Mouse (Mus musculus) lung, postnatal 4 days (tissue): ENCODE data around the gene Zranb2.

Source experiments
- DNase-seq, 2 experiments: peaks; one replicate each; pipeline ENCODE4 v3.0.0; 2021

Zranb2 gene

GRCm38 (mm10) chr3:157579376-157579775 lies 45.4 kb downstream of the Zranb2 start:
- DNase-seq, result peak in 1 of 2 experiments; percentile 13

DNA sequence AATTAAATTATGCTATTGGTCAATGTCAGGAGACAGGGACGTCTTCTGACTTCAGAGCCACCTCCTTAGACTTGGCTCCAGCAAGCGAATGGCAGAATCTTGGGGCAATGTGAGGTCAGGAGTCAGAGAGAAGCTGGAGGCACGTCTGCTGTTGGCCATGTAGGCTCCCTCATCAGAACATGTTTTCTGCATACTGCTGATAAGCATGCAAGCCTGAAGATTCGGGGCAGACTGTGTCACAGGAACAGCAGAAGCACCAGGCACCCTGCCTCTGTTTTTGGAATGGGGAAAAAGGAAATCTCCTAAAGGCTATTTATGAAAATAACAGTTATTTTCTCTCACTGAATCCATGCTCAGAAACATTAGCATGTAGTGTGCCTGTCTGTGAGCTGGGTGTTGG lies 46.3 kb downstream of the Zranb2 start:
- peak in 1 of 2 experiments; percentile 32 for DNase-seq

GRCm38 (mm10) chr3:157581755-157582154 lies 47.8 kb downstream of the Zranb2 start:
- DNase-seq, result no peak

DNA sequence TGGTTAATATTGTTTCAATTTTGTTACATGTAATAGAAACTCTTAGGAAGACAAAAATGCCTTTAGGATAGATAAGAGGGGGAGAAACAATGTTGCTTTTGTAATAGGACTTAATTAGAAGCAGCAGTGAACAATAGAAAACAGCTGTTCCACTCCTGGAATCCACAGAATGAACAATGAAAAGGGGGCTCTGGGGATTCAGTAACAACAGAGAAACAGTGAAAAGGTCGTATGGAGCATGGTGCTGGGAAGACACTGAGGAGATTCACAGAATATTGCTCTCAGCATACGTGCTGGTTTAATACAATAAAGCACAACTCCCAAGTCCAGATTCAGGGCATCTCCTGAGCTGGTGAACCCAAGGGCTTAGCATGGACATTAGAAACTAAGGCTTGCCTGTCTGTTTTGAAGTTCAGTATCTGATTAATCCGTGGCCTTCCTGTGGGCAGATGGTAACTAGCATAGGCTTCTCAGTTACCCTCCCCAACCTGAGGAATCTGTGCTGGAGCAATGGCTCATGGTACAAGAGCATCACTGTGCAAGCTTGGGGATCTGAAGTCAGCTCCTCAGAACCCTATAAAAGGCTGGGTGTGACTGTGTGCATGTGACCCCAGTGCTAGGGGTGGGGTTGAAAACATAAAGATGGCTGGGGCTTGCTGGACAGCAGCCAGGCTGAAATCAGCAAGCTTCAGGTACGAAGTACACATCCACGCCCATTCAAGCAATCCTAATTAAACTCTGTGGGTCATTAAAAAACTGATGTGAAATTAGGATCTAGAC lies 48.9 kb downstream of the Zranb2 start:
- DNase-seq, result no peak

GRCm38 (mm10) chr3:157597837-157598379 lies 63.9 kb downstream of the Zranb2 start:
- no peak for DNase-seq
